Mouse (Mus musculus) gastrocnemius, adult 8-10 months (tissue): ENCODE data around the gene Tmpo. TPM values are rescaled to one million over a fixed set of nuclear protein-coding genes. Genes with fewer than 3 reads are reported as not detected.
"Not testable (repeated sequence)": the region's sequence is repeated elsewhere in the genome, so short reads cannot be mapped to it uniquely, and the experiment has no call there.

ENCODE experiments used
- DNase-seq, 2 experiments: peaks; one replicate each; pipeline ENCODE4 v3.0.0; 2022; ENCODE audit warnings: low spot score in 2 of 2
- total RNA-seq, 4 experiments: library from RNA; stranded (reverse); gene quantifications; 2 replicates each; pipeline ENCODE4 v1.2.4; 2022

Gene Tmpo
- total RNA-seq, 4 experiments from 2014 or later, result 47.8 to 71.6 (median 53.8) TPM

- no peak for DNase-seq
These were observed 4.6 kb upstream of the Tmpo start for GRCm38 (mm10) chr10:91185721-91186120.

GRCm38 (mm10) chr10:91184893-91185292 is 3.8 kb upstream of the Tmpo start:
- DNase-seq, result not testable (repeated sequence)

GRCm38 (mm10) chr10:91183316-91183715 is 2.2 kb upstream of the Tmpo start:
- DNase-seq, result peak; percentile 59 to 71

- DNase-seq, result no peak
These were observed 1.3 kb upstream of the Tmpo start for GRCm38 (mm10) chr10:91182291-91182990.

- DNase-seq, result peak; percentile 97 to 98
These were observed 560 bp upstream of the Tmpo start for GRCm38 (mm10) chr10:91181461-91182288.

- DNase-seq, result no peak
These were observed 814 bp downstream of the Tmpo start for GRCm38 (mm10) chr10:91180301-91180700.

GRCm38 (mm10) chr10:91179834-91180233 is 1.3 kb downstream of the Tmpo start:
- no peak for DNase-seq

GRCm38 (mm10) chr10:91177201-91177600 is 3.9 kb downstream of the Tmpo start:
- DNase-seq, result no peak

- DNase-seq, result no peak
These were observed 8.6 kb downstream of the Tmpo start for GRCm38 (mm10) chr10:91172329-91173100.

GRCm38 (mm10) chr10:91171455-91172328 is 9.4 kb downstream of the Tmpo start:
- DNase-seq, result peak; percentile 89 to 91

- peak in 1 of 2 experiments; percentile 27 for DNase-seq
These were observed 10.1 kb downstream of the Tmpo start for GRCm38 (mm10) chr10:91171041-91171440.

GRCm38 (mm10) chr10:91170143-91170941 is 10.8 kb downstream of the Tmpo start:
- DNase-seq, result peak; percentile 60 to 74

GRCm38 (mm10) chr10:91169414-91170065 is 11.6 kb downstream of the Tmpo start:
- no peak for DNase-seq

- no peak for DNase-seq
These were observed 13.8 kb downstream of the Tmpo start for GRCm38 (mm10) chr10:91167352-91167751.

- DNase-seq, result peak in 1 of 2 experiments; percentile 35
These were observed 14.2 kb downstream of the Tmpo start for GRCm38 (mm10) chr10:91166890-91167289.

GRCm38 (mm10) chr10:91165850-91166249 is 15.3 kb downstream of the Tmpo start:
- no peak for DNase-seq

GRCm38 (mm10) chr10:91164491-91164890 is 16.6 kb downstream of the Tmpo start:
- DNase-seq, result peak; percentile 31 to 57

GRCm38 (mm10) chr10:91162511-91163163 is 18.5 kb downstream of the Tmpo start:
- no peak for DNase-seq

- DNase-seq, result no peak
These were observed 19.0 kb downstream of the Tmpo start for GRCm38 (mm10) chr10:91162077-91162476.
